In the genomic region with DNA sequence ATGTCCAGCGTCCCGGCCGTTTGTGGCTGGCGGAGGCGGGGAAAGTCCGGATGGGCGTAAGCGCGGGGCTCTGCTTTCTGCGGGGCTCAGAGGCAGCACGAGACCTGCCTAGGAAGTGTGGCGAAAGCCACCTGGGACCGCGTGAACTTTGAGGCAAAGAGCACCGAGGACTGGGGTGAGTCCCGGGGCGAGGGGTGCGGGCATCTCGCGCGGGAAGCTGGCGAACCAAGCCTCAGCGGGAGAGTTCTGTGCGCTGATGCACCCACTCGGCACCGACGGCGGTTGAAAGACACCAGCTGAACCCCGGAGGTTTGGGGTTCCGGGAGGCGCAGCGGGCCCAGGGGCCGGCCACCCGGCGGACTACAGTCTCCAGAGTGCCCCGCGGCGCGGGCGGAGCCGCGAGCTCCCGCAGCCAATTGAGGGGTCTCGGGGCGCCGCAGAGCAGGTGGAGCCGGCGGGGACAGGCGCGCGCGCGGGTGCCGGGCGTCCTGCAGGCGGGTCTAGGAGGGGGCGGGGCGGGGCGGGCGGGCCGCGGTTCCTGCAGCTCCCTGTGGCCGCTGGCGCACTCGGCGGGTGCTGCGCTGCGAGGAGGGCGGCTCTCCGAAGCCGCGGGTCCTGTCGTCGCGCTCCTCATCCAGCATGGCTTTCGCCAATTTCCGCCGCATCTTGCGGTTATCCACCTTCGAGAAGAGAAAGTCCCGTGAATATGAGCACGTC, we compare ENCODE assay signal across 8 mouse cellular contexts. TPM values are rescaled to one million over a fixed set of nuclear protein-coding genes. Genes with fewer than 3 reads are reported as not detected.
DNase-seq lines count a peak whose midpoint lies in the region; ATAC-seq lines count a peak whose summit lies in the region.

A gene (plus strand): TSS at position 541 of the 717 bp plus-strand sequence.

- peak; percentile 64 for ATAC-seq in activated CD4-positive, CD25-positive, alpha-beta regulatory T cell, adult 4 months
- ATAC-seq in common myeloid progenitor, adult 5-6 weeks (replicated peaks; ENCODE audit: low read depth, poor library complexity, severe bottlenecking) = peak; percentile 73
- ATAC-seq in inflammation-experienced regulatory T-cells, adult 6 months = peak; percentile 71

- DNase-seq in gastrocnemius, postnatal 10 days = peak; percentile 86
- DNase-seq in left cerebral cortex, adult 9 months (ENCODE audit: low spot score in 2 of 2) = peak; percentile 74 to 87
- peak; percentile 86 to 89 for DNase-seq in right cerebral cortex, adult 2 months (ENCODE audit: low spot score in 2 of 2)
- peak; percentile 56 for DNase-seq in urinary bladder, postnatal 10 days (ENCODE audit: low spot score)

- H3K36me3 ChIP-seq in megakaryocyte, embryonic 14.5 days (replicated peaks; ENCODE audit: low read length) = peaks cover 27% of the 10 kb centered on the region

- H3K27me3 ChIP-seq in megakaryocyte, embryonic 14.5 days (replicated peaks) = no peaks in the 10 kb centered on the region

- H3K9me3 ChIP-seq in megakaryocyte, embryonic 14.5 days = no peaks in the 10 kb centered on the region

- peak within 1 kb of the TSS; percentile 97 for H3K4me3 ChIP-seq in megakaryocyte, embryonic 14.5 days (replicated peaks)

- H3K4me1 ChIP-seq in megakaryocyte, embryonic 14.5 days = peaks cover 65% of the 10 kb centered on the region

RNA-seq across cellular contexts. Expression of the gene that starts here (rescaled TPM):
- polyA plus RNA-seq in activated CD4-positive, CD25-positive, alpha-beta regulatory T cell, adult 4 months (2017; shearing (Covaris generic)) = 100 to 1,000 TPM in 1 of 2 experiments, 10 to 100 TPM in 1; 66.9 to 116 TPM
- 14.7 and 20.9 TPM in 2 replicates for total RNA-seq in common myeloid progenitor, adult 5-6 weeks (2017)
- 1 to 10 TPM; 5.3 to 8.5 TPM for total RNA-seq in gastrocnemius, postnatal 10 days (2021)
- polyA plus RNA-seq in inflammation-experienced regulatory T-cells, adult 6 months (2017; shearing (Covaris generic)) = 100 to 1,000 TPM in 1 of 3 experiments, 10 to 100 TPM in 2; 70.6 to 116 (median 97.1) TPM
- 21.6 and 28.3 TPM in 2 replicates for polyA plus RNA-seq in megakaryocyte, embryonic 14.5 days (2012; ENCODE audit: insufficient read depth, low replicate concordance)

Comparison
In these comparisons a context has a peak if more than half of its experiments do, and no peak if none do; other contexts are left out.
1. Peak in every context shown above with its lines: DNase-seq, ATAC-seq and H3K4me3 ChIP-seq.